Mouse (Mus musculus) neutrophil, adult 65 days (primary cell): ENCODE measurements around the gene Icmt. TPM values are rescaled to one million over a fixed set of nuclear protein-coding genes. Genes with fewer than 3 reads are reported as not detected.

Experiments used
- total RNA-seq: library from RNA; stranded (reverse); gene quantifications from 2 replicates; pipeline ENCODE4 v1.2.4, GENCODE M21; 2023

Gene Icmt
- total RNA-seq = 12.9 and 14.9 TPM in 2 replicates

DNA sequence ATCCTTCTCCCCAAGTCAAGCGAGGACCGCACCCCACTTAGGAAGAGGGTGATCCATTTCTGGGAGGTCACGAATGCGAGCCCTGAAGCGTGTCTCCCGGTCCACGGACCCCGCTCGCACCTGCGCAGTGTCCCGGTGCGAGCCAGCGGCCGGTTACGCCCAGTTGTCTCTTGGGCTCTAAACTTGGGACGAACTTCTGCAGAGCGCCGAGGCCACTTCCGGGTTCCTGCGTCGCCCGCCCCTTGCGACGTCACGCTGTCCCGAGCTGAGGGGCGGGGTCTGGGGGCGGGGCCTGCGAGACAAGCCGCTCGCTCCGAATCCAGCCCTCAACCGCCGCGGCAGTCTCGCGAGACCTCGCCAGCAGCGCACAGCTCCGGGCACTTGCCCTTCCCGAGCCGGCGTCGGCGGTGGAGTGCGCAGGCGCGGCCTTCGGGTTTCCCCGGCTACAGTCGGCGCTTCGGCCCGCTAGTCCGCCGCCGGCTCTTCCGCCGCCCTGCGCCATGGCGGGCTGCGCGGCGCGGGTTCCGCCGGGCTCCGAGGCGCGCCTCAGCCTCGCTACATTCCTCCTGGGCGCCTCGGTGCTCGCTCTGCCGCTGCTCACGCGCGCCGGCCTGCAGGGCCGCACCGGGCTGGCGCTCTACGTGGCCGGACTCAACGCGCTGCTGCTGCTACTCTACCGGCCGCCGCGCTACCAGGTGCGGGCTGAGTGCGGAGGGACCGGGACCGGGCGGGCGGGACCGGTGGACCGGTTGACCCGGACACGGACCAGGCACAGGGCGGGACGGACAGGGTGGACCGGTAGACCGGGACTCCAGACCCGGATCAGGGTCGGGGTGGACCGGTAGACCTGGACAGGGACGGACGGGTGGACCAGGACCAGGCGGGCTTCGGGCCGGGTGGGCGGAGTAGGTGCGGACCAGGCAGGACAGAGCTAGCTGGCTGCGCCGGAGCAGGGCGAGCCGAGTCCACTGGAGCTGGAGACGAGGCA, at the start of gene Icmt:
Gene Icmt, plus strand, starts transcription at position 354 of the 988 bp plus-strand sequence.

DNA sequence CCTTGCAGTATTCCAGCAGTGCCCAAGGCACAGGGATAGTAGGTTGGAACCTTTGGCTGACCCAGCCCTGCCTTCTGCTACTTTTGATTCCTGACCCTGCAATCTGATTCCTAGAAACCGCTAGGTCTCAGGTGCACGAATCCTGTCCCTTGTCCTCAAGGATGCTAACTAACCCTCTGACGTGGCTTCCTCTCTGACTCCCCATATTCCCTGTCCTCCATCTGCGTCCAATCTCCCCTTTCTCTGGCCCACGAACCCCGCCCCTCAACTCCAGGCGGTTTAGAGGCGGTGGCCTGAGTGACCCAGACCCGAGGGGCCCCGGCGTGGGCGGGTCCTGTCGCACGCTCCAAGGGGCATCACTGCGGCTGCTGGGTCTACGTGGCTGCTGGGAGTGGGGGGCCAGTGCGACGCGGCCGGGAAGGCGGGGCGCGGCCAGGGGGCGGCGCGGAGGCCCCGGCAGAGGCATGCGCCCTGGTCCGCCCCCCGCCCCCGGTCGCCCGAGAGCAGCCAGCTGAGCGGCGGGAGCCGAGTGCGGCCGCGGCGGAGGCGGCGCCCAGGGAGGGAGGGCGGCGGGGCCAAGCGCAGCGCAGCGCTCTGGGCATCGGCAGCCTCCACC, 23.3 kb upstream of the Icmt start, which contains the start of gene Gpr153:
Gene Gpr153, plus strand, starts transcription at position 612 of the 616 bp plus-strand sequence.

DNA sequence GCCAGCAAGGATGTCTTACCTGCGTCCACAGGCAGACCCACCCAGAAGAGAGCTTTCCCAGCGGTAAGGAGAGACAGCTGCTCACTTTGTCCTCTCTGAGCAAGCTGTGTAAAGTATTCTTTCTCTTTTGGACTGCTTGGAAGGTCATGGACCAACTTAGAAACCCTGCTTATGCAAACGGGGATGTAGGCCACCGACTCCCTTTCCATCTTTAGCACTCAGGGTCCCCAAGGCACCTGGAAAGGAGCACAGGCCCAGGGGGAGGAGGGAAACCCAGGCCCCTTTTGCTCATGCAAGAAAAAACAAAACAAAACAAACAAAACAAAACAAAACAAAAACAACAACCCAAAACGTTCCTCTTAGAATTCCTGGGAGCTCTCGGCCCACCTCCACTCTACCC, 5.5 kb upstream of the Icmt start, which contains the start of gene Hes3:
Gene Hes3, minus strand, starts transcription at position 101 of the 400 bp plus-strand sequence.

DNA sequence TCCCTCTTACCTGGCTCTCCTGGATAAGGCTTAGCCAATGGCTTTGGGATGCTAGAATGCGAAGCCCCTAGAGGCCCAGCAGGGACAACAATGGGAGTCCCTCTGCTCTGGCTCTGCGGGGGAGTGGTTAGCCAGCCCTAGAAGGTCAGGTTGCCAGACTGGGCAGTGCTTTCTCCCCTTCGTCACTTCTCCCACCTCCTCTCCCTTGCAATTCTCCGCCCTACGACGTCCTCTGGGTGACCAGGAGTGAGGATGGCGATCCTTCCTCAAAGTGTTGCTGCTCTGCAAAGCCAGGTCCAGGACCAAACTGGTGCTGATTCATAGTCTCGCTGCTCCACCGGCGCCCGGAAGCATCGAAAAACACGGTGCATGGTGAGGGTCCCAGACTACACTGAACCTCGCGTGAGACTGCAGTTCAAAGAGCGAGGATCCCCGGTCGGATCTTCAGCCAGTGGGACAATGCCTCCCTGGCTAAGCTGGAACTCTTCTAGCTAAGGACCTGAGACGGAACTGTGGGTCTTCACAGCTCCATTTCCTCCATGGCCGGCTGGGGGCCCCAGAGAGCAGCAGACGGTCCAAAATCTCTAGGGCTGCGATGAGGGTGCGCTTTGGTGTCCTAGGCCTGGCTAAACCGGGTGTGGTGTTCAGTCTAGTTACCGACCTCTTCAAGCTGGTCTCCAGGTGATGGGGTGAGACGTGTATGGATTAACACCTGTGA, 21.6 kb downstream of the Icmt start, which contains the start of gene Rnf207:
Gene Rnf207, minus strand, starts transcription at position 477 of the 718 bp plus-strand sequence.

DNA sequence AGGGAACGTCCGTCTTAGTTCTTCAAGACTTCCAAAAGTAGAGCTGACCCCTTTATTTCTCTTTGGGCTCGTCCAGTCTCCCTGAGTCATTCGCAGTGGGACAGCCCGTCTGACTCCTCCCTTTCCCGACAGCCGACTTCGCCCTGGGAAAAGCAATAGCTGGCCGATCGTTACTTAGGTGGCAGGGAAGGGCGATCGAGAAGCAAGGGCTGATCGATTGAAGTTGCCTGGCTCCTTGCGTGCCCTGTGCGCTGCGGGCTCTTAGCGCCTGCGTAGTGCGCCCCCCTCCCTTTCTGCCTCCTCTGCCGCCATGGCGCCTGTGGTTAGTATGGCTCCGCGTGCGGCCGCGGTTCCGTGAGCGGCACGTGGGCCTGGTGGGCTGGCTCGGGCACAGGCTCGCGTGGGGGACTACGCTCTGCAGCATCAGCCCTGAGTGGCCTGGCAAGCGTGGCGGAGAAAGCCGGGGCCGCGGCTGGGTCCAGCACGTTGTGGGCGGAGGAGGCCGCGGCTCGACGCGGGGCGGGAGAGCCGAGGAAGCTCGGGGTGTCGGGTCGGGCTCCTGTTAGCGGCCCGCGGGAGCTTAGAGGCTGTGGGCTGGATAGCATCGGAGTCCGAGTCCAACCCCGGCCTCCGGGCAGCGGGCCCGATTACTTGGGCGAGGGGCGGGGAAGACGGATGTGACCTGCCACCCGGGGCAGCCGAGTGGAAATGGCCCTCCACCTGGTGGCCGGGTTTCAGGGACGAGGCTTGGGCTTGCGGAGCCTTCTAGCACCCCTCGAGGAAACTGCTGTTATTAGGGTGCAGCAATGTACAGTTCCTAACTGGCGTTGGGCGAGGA, 28.8 kb downstream of the Icmt start, which contains the start of gene Rpl22:
Gene Rpl22, plus strand, starts transcription at position 169 of the 838 bp plus-strand sequence.

DNA sequence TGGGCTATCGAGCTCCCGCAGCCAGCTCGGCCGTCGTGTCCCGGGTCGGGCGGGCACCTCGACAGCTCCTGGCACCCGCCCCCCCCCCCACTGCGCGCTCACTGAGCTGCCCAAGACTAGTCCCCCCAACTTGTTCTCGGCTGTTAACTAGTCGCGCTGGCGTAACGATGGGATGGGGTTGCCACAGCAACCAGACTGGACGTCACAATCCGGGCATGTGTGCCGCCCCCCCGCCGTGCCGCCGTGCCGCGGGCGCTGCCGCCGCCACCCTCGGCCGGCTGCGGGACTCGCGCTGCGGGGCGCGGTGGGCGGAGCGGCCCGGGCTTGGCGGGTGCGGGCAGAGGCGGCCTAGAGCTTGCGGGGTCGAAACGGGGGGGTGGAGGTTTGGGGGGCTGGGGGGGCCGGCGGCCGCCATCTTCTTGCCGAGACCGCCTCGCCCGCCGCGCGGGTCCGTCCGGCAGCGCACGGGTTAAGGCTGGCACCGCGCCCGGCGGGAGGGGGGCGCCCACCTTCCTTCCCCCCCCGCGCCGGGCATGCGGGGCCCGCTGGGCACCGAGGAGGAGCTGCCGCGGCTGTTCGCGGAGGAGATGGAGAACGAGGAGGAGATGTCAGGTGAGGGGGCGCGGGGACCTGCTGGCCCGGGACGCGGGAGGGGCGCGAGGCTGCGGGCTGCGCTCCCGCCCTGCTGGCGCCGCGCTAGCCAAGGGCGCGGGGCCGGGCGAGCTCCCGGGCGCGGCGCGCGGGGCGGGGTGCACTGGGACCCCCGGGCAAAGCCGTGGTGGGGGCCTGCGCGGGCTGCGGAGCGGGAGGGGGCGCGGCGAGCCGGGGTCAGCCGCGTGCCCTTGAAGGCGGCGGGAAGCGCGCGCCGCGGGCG, 41.6 kb downstream of the Icmt start, which contains the start of gene Chd5:
Gene Chd5, plus strand, starts transcription at position 233 of the 874 bp plus-strand sequence.

Other genes with a start within 250 kb of the Icmt start
- gene Plekhg5, start 224.7 kb upstream of the Icmt start, total RNA-seq = 2.5 and 3.6 TPM in 2 replicates
- gene Tnfrsf25, start 181.3 kb upstream of the Icmt start, total RNA-seq = not detected in 2 replicates
- 0.32 and 0.43 TPM in 2 replicates for gene Espn, start 144.9 kb upstream of the Icmt start, total RNA-seq
- not detected in 2 replicates for gene Hes2, start 138.4 kb upstream of the Icmt start, total RNA-seq
- 25.5 and 29.0 TPM in 2 replicates for gene Acot7, start 119.1 kb upstream of the Icmt start, total RNA-seq
- 0.64 and 0.66 TPM in 2 replicates for gene Gpr153, start 23.0 kb upstream of the Icmt start, total RNA-seq
- gene Hes3, start 5.6 kb upstream of the Icmt start, total RNA-seq = not detected in 2 replicates
- not detected in 2 replicates for gene Rnf207, start 21.8 kb downstream of the Icmt start, total RNA-seq
- 214 and 227 TPM in 2 replicates for gene Rpl22, start 28.5 kb downstream of the Icmt start, total RNA-seq
- gene Chd5, start 41.4 kb downstream of the Icmt start, total RNA-seq = 0.07 TPM in 1 of 2 replicates, not detected in the other
- 0.73 and 1.3 TPM in 2 replicates for gene Nphp4, start 179.5 kb downstream of the Icmt start, total RNA-seq
- 88.0 and 108 TPM in 2 replicates for gene Kcnab2, start 180.6 kb downstream of the Icmt start, total RNA-seq